Mouse (Mus musculus): Measurements from ENCODE around the gene Maea. TPM values are rescaled to one million over a fixed set of nuclear protein-coding genes. Genes with fewer than 3 reads are reported as not detected.
A peak's percentile ranks its signal among the peaks of the same experiment; 100 is the strongest.

The Maea gene
- polyA plus RNA-seq, 1 experiment from 2014 or later, result 123 TPM

GRCm38 (mm10) chr5:33368651-33369050 is 33.3 kb downstream of the Maea start:
- no peak overlapping the region for H3K4me3 ChIP-seq
- H3K9me3 ChIP-seq (replicated peaks), result no peaks in the 10 kb centered on the region
- H3K27ac ChIP-seq, result no peak overlapping the region
- no peak overlapping the region for H3K4me2 ChIP-seq (replicated peaks)
- ATAC-seq (ENCODE audit: low FRiP score), result no peak
- peaks cover 89% of the 10 kb centered on the region for H3K36me3 ChIP-seq
- WGBS, result 92% methylated on average over 4 of the region's 4 CpGs
- H3K27me3 ChIP-seq, result no peaks in the 10 kb centered on the region
- H3K4me1 ChIP-seq, result no peaks in the 10 kb centered on the region
- H3K9ac ChIP-seq, result no peak overlapping the region

- H3K27ac ChIP-seq, result no peak overlapping the region
- H3K4me3 ChIP-seq, result no peak overlapping the region
- ATAC-seq (ENCODE audit: low FRiP score), result no peak
- H3K4me1 ChIP-seq, result no peaks in the 10 kb centered on the region
- H3K9ac ChIP-seq, result no peak overlapping the region
- H3K36me3 ChIP-seq, result peaks cover 78% of the 10 kb centered on the region
- H3K4me2 ChIP-seq (replicated peaks), result no peak overlapping the region
- no peaks in the 10 kb centered on the region for H3K9me3 ChIP-seq (replicated peaks)
- H3K27me3 ChIP-seq, result no peaks in the 10 kb centered on the region
Observed at GRCm38 (mm10) chr5:33371137-33371536, 35.8 kb downstream of the Maea start.

GRCm38 (mm10) chr5:33371668-33372067 is 36.4 kb downstream of the Maea start:
- Histone ChIP-seq H3K27ac (no peak overlapping the region), H3K9me3 (replicated peaks) (no peaks in the 10 kb centered on the region), H3K27me3 (no peaks in the 10 kb centered on the region), H3K4me3 (no peak overlapping the region), H3K4me1 (no peaks in the 10 kb centered on the region), H3K4me2 (replicated peaks) (no peak overlapping the region), H3K9ac (no peak overlapping the region), H3K36me3 (peaks cover 72% of the 10 kb centered on the region)
- 93% methylated on average over 4 of the region's 4 CpGs for WGBS
- no peak for ATAC-seq (ENCODE audit: low FRiP score)

- H3K27ac ChIP-seq, result no peak overlapping the region
- peaks cover 2% of the 10 kb centered on the region; the same call in 1 of the 2 replicates for H3K4me1 ChIP-seq
- no peaks in the 10 kb centered on the region for H3K9me3 ChIP-seq (replicated peaks)
- ATAC-seq (ENCODE audit: low FRiP score), result no peak
- H3K4me3 ChIP-seq, result no peak overlapping the region
- WGBS, result 72% methylated on average over 18 of the region's 18 CpGs
- H3K36me3 ChIP-seq, result peaks cover 64% of the 10 kb centered on the region
- no peak overlapping the region for H3K4me2 ChIP-seq (replicated peaks)
- H3K27me3 ChIP-seq, result no peaks in the 10 kb centered on the region
- H3K9ac ChIP-seq, result no peak overlapping the region
Observed at GRCm38 (mm10) chr5:33372331-33373038, 37.2 kb downstream of the Maea start.

- WGBS, result 59% methylated on average over 6 of the region's 6 CpGs
- Histone ChIP-seq H3K27ac (0 out of 2 replicates have a peak overlapping the region, but pooled peaks have one; percentile 94), H3K36me3 (peaks cover 27% of the 10 kb centered on the region), H3K4me1 (peaks cover 12% of the 10 kb centered on the region), H3K9me3 (replicated peaks) (no peaks in the 10 kb centered on the region), H3K4me2 (replicated peaks) (peak overlapping the region; percentile 81), H3K9ac (peak overlapping the region; percentile 82; the same call in 1 of the 2 replicates), H3K4me3 (peak overlapping the region; percentile 62; the same call in 1 of the 2 replicates), H3K27me3 (no peaks in the 10 kb centered on the region)
- ATAC-seq (ENCODE audit: low FRiP score), result no peak
Observed at GRCm38 (mm10) chr5:33377176-33377575, 41.9 kb downstream of the Maea start.

GRCm38 (mm10) chr5:33377801-33378301 is 42.5 kb downstream of the Maea start:
- Histone ChIP-seq H3K4me2 (replicated peaks) (peak overlapping the region; percentile 81), H3K9ac (peak overlapping the region; percentile 82), H3K4me1 (peaks cover 12% of the 10 kb centered on the region), H3K36me3 (peaks cover 21% of the 10 kb centered on the region), H3K27me3 (no peaks in the 10 kb centered on the region), H3K27ac (peak overlapping the region; percentile 94), H3K4me3 (peak overlapping the region; percentile 62), H3K9me3 (replicated peaks) (no peaks in the 10 kb centered on the region)
- 2% methylated on average over 21 of the region's 21 CpGs for WGBS
- ATAC-seq (ENCODE audit: low FRiP score), result peak; percentile 82

- no peaks in the 10 kb centered on the region for H3K9me3 ChIP-seq (replicated peaks)
- peak within 1 kb of the TSS; percentile 81 for H3K4me2 ChIP-seq (replicated peaks)
- H3K27ac ChIP-seq, result peak within 1 kb of the TSS; percentile 94
- peaks cover 15% of the 10 kb centered on the region; the same call in 1 of the 2 replicates for H3K36me3 ChIP-seq
- no peaks in the 10 kb centered on the region for H3K27me3 ChIP-seq
- H3K9ac ChIP-seq, result peak within 1 kb of the TSS; percentile 82
- ATAC-seq (ENCODE audit: low FRiP score), result peak; percentile 99
- under 1% methylated on average over 46 of the region's 46 CpGs for whole genome bisulfite sequencing
- H3K4me3 ChIP-seq, result peak within 1 kb of the TSS; percentile 62
- H3K4me1 ChIP-seq, result peaks cover 12% of the 10 kb centered on the region
Observed at GRCm38 (mm10) chr5:33378302-33378854, 43.1 kb downstream of the Maea start, which contains the start of gene Uvssa. Gene Uvssa, plus strand, starts transcription at chr5:33378549.

- H3K9ac ChIP-seq, result no peak overlapping the region
- WGBS, result 84% methylated on average over 11 of the region's 11 CpGs
- ATAC-seq (ENCODE audit: low FRiP score), result no peak
- H3K4me1 ChIP-seq, result no peaks in the 10 kb centered on the region
- H3K4me3 ChIP-seq, result no peak overlapping the region
- H3K4me2 ChIP-seq (replicated peaks), result no peak overlapping the region
- H3K9me3 ChIP-seq (replicated peaks), result no peaks in the 10 kb centered on the region
- H3K27ac ChIP-seq, result no peak overlapping the region
- H3K27me3 ChIP-seq, result no peaks in the 10 kb centered on the region
- peaks cover 26% of the 10 kb centered on the region; the same call in 1 of the 2 replicates for H3K36me3 ChIP-seq
Observed at GRCm38 (mm10) chr5:33387550-33387949, 52.2 kb downstream of the Maea start.

GRCm38 (mm10) chr5:33393803-33394202 is 58.5 kb downstream of the Maea start:
- H3K4me1 ChIP-seq, result peaks cover 5% of the 10 kb centered on the region; the same call in 1 of the 2 replicates
- peak; percentile 76; the same call in 1 of the 2 replicates for ATAC-seq (ENCODE audit: low FRiP score)
- no peak overlapping the region for H3K9ac ChIP-seq
- H3K27ac ChIP-seq, result no peak overlapping the region
- no peaks in the 10 kb centered on the region for H3K9me3 ChIP-seq (replicated peaks)
- H3K4me3 ChIP-seq, result no peak overlapping the region
- WGBS, result 19% methylated on average over 7 of the region's 7 CpGs
- H3K27me3 ChIP-seq, result no peaks in the 10 kb centered on the region
- no peak overlapping the region for H3K4me2 ChIP-seq (replicated peaks)
- H3K36me3 ChIP-seq, result peaks cover 14% of the 10 kb centered on the region; the same call in 1 of the 2 replicates

- no peak overlapping the region for H3K4me2 ChIP-seq (replicated peaks)
- H3K9me3 ChIP-seq (replicated peaks), result no peaks in the 10 kb centered on the region
- no peak overlapping the region for H3K27ac ChIP-seq
- 76% methylated on average over 11 of the region's 11 CpGs for WGBS
- no peak overlapping the region for H3K4me3 ChIP-seq
- no peak overlapping the region for H3K9ac ChIP-seq
- no peak for ATAC-seq (ENCODE audit: low FRiP score)
- H3K4me1 ChIP-seq, result peaks cover 5% of the 10 kb centered on the region; the same call in 1 of the 2 replicates
- no peaks in the 10 kb centered on the region for H3K27me3 ChIP-seq
- H3K36me3 ChIP-seq, result peaks cover 10% of the 10 kb centered on the region; the same call in 1 of the 2 replicates
Observed at GRCm38 (mm10) chr5:33395693-33396092, 60.4 kb downstream of the Maea start.

- Histone ChIP-seq H3K4me3 (no peak overlapping the region), H3K4me1 (peaks cover 9% of the 10 kb centered on the region), H3K9ac (no peak overlapping the region), H3K36me3 (peaks cover 5% of the 10 kb centered on the region; the same call in 1 of the 2 replicates), H3K9me3 (replicated peaks) (no peaks in the 10 kb centered on the region), H3K4me2 (replicated peaks) (no peak overlapping the region), H3K27ac (no peak overlapping the region), H3K27me3 (no peaks in the 10 kb centered on the region)
- no peak for ATAC-seq (ENCODE audit: low FRiP score)
- WGBS, result 72% methylated on average over 7 of the region's 7 CpGs
Observed at GRCm38 (mm10) chr5:33396828-33397227, 61.5 kb downstream of the Maea start.

- Histone ChIP-seq H3K9ac (no peak overlapping the region), H3K4me3 (no peak overlapping the region), H3K4me2 (replicated peaks) (no peak overlapping the region), H3K36me3 (no peaks in the 10 kb centered on the region), H3K4me1 (peaks cover 9% of the 10 kb centered on the region), H3K27ac (no peak overlapping the region), H3K9me3 (replicated peaks) (no peaks in the 10 kb centered on the region), H3K27me3 (0 out of 2 replicates have a peak, but pooled peaks cover 4% of the 10 kb centered on the region)
- WGBS, result 41% methylated on average over 12 of the region's 12 CpGs
- ATAC-seq (ENCODE audit: low FRiP score), result peak; percentile 75
Observed at GRCm38 (mm10) chr5:33400819-33401218, 65.5 kb downstream of the Maea start.

All from hindbrain, embryonic 12.5 days (tissue).